Mouse (Mus musculus) right cerebral cortex, postnatal 25 days (tissue): ENCODE measurements around the gene Nrg3.

Experiments used
- DNase-seq: peaks from one replicate; pipeline ENCODE4 v3.0.0; 2022

Gene Nrg3

GRCm38 (mm10) chr14:38936483-38937054 is 536.3 kb downstream of the Nrg3 start:
- no peak for DNase-seq

GRCm38 (mm10) chr14:38923652-38924051 is 549.2 kb downstream of the Nrg3 start:
- no peak for DNase-seq

- no peak for DNase-seq
These were observed 552.1 kb downstream of the Nrg3 start for GRCm38 (mm10) chr14:38920800-38921199.

- no peak for DNase-seq
These were observed 602.3 kb downstream of the Nrg3 start for GRCm38 (mm10) chr14:38870591-38870990.

- no peak for DNase-seq
These were observed 625.3 kb downstream of the Nrg3 start for GRCm38 (mm10) chr14:38847566-38847965.

- no peak for DNase-seq
These were observed 625.8 kb downstream of the Nrg3 start for GRCm38 (mm10) chr14:38847091-38847490.

GRCm38 (mm10) chr14:38835006-38835405 is 637.9 kb downstream of the Nrg3 start:
- no peak for DNase-seq

- no peak for DNase-seq
These were observed 648.0 kb downstream of the Nrg3 start for GRCm38 (mm10) chr14:38824891-38825290.

- DNase-seq, result no peak
These were observed 675.9 kb downstream of the Nrg3 start for GRCm38 (mm10) chr14:38797027-38797426.

- no peak for DNase-seq
These were observed 697.4 kb downstream of the Nrg3 start for GRCm38 (mm10) chr14:38775291-38776116.

- no peak for DNase-seq
These were observed 698.1 kb downstream of the Nrg3 start for GRCm38 (mm10) chr14:38774811-38775210.

- DNase-seq, result no peak
These were observed 742.4 kb downstream of the Nrg3 start for GRCm38 (mm10) chr14:38730465-38730864.

GRCm38 (mm10) chr14:38703894-38704293 is 769.0 kb downstream of the Nrg3 start:
- DNase-seq, result no peak

GRCm38 (mm10) chr14:38702596-38703393 is 770.1 kb downstream of the Nrg3 start:
- DNase-seq, result no peak

- DNase-seq, result no peak
These were observed 771.5 kb downstream of the Nrg3 start for GRCm38 (mm10) chr14:38701413-38701812.

GRCm38 (mm10) chr14:38700972-38701371 is 771.9 kb downstream of the Nrg3 start:
- no peak for DNase-seq

- no peak for DNase-seq
These were observed 812.9 kb downstream of the Nrg3 start for GRCm38 (mm10) chr14:38659973-38660372.

- DNase-seq, result no peak
These were observed 835.8 kb downstream of the Nrg3 start for GRCm38 (mm10) chr14:38637070-38637469.

GRCm38 (mm10) chr14:38630114-38630513 is 842.8 kb downstream of the Nrg3 start:
- DNase-seq, result no peak

- DNase-seq, result no peak
These were observed 843.2 kb downstream of the Nrg3 start for GRCm38 (mm10) chr14:38629671-38630070.

GRCm38 (mm10) chr14:38628862-38629619 is 843.8 kb downstream of the Nrg3 start:
- DNase-seq, result no peak

- DNase-seq, result no peak
These were observed 855.9 kb downstream of the Nrg3 start for GRCm38 (mm10) chr14:38616969-38617368.

- no peak for DNase-seq
These were observed 875.2 kb downstream of the Nrg3 start for GRCm38 (mm10) chr14:38597735-38598134.
